Mouse (Mus musculus) forebrain, embryonic 16.5 days (tissue): ENCODE measurements at regions not wholly inside any gene's neighbourhood (a gene's known extent, or its start where the extent isn't known, plus 50 kb on each side); places are given as distances from the start of the nearest gene placed in this dataset.

Source experiments
- ATAC-seq: fragments of 200-750 bp; cut with Nextera tagmentation; 2 replicates; pipeline ENCODE4 v1.8.0; 2017; ENCODE audit warnings: mild to moderate bottlenecking, moderate library complexity
- H3K27ac ChIP-seq: fragments of 300-500 bp; sonication (generic); 2 replicates; pipeline ENCODE4 v1.5.1; 2014; ENCODE audit warnings: low read length, control low read depth
- H3K27me3 ChIP-seq: fragments of 300-500 bp; sonication (generic); replicated peaks from 2 replicates; pipeline ENCODE4 v1.6.1; 2014; ENCODE audit warnings: low read length; ENCODE audit not compliant: control insufficient read depth, insufficient read depth
- H3K36me3 ChIP-seq: fragments of 300-500 bp; sonication (generic); 2 replicates; pipeline ENCODE4 v1.6.1; 2014; ENCODE audit not compliant: control insufficient read depth, insufficient read depth
- H3K4me1 ChIP-seq: fragments of 300-500 bp; sonication (generic); replicated peaks from 2 replicates; pipeline ENCODE4 v1.6.1; 2014; ENCODE audit warnings: low read length; ENCODE audit not compliant: control insufficient read depth, insufficient read depth
- H3K4me2 ChIP-seq: fragments of 300-500 bp; sonication (generic); 2 replicates; pipeline ENCODE4 v1.6.1; 2014; ENCODE audit warnings: mild to moderate bottlenecking, low read length, control low read depth
- H3K4me3 ChIP-seq: fragments of 300-500 bp; sonication (generic); replicated peaks from 2 replicates; pipeline ENCODE4 v1.5.1; 2014; ENCODE audit warnings: mild to moderate bottlenecking, low read length, control low read depth
- H3K9ac ChIP-seq: fragments of 300-500 bp; sonication (generic); replicated peaks from 2 replicates; pipeline ENCODE4 v1.6.1; 2014; ENCODE audit warnings: low read depth, low read length, control low read depth
- H3K9me3 ChIP-seq: fragments of 300-500 bp; sonication (generic); 2 replicates; pipeline ENCODE4 v1.6.1; 2016; ENCODE audit warnings: low read length; ENCODE audit not compliant: control insufficient read depth
- WGBS: fragments of 180-500 bp; shearing (Covaris S2); extraction: QIAGEN DNeasy Blood & Tissue Kit; methylation state at CpG from one replicate; pipeline ENCODE4 v1.1.7; 2014; 5-methylcytosine and 5-hydroxymethylcytosine counted together

DNA sequence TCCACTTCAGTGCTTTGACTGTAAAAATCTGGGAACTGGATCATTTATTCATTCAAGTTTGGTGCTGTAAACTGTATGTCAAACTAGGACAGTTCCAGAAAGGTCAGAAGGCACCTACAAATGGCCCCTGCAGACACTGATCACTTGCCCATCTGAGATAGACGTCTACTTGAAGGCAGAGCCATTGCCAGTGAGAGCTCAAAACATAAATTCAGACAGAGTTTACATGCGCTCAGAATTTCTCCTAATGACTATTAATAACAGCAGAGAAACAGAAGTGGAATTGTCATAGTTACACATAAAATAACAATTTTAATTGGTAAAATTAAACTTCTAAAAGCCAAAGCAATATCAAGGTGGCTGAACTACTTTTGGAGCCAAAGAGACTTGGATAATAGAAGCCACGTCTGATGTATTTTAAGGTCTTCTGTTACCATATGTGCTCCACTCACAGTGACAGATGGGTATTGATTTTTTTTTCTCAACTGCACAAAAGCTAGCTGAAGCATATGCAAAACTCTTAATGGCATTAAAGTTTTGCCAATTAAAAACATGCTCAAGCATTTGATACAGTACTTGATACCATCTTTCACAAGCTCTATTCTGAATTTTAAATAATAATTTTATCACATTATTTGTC lies 401.8 kb downstream of the Nova1 start:
- no peak overlapping the region for H3K9ac ChIP-seq
- no peak overlapping the region for H3K4me3 ChIP-seq
- H3K4me2 ChIP-seq, result no peak overlapping the region
- no peak overlapping the region for H3K27ac ChIP-seq
- no peaks in the 10 kb centered on the region for H3K36me3 ChIP-seq
- no peaks in the 10 kb centered on the region for H3K9me3 ChIP-seq
- ATAC-seq, result peak; percentile 88
- 49% methylated on average over 3 of the region's 3 CpGs for WGBS
- H3K27me3 ChIP-seq, result no peaks in the 10 kb centered on the region
- H3K4me1 ChIP-seq, result peaks cover 3% of the 10 kb centered on the region

DNA sequence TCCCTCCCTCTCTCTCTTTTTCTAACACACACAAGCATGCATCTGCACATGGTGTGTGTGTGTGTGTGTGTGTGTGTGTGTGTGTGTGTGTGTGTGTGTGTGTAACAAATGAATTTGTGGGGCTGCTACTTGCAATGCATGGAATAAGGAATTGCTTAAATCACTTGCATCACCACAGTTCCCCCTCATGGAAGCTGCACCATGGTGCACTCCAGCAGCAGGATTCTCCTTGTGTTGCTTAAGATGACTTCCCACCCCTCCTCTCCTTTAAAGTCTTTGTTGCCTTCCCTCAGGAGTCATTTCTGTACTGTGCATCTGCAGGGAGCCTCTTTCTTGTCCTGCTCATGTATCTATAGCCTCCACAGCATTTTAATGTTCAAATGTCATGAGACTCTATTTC lies 402.5 kb downstream of the Nova1 start:
- peaks cover 3% of the 10 kb centered on the region for H3K4me1 ChIP-seq
- H3K4me3 ChIP-seq, result no peak overlapping the region
- no peaks in the 10 kb centered on the region for H3K9me3 ChIP-seq
- H3K9ac ChIP-seq, result no peak overlapping the region
- H3K27me3 ChIP-seq, result no peaks in the 10 kb centered on the region
- H3K27ac ChIP-seq, result no peak overlapping the region
- no peaks in the 10 kb centered on the region for H3K36me3 ChIP-seq
- no peak overlapping the region for H3K4me2 ChIP-seq
- ATAC-seq, result 0 out of 2 replicates have a peak, but pooled peaks have one; percentile 30

DNA sequence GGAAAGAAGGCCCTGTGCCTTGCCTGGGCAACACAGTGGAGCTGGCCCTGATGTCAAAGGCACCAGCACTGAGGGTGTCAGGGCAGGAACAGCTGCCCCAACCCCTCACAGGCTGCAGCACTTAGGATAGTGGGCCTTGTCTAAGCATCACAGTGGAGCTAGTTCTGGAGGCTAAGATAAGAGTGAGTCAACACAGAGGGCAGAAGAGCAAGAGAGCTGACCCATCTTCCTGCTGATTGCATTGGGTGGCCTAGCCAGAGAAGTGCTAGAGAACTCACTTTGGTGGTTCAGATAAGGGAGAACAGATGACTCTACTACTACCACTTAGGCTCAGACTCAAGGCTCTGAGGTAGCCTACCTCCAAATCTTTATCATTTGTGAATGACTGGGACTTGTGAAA lies 413.1 kb downstream of the Nova1 start:
- Histone ChIP-seq H3K4me3 (no peak overlapping the region), H3K4me1 (no peaks in the 10 kb centered on the region), H3K4me2 (no peak overlapping the region), H3K27me3 (no peaks in the 10 kb centered on the region; the same call in 1 of the 2 replicates), H3K36me3 (no peaks in the 10 kb centered on the region), H3K27ac (no peak overlapping the region), H3K9ac (no peak overlapping the region), H3K9me3 (no peaks in the 10 kb centered on the region)
- no peak for ATAC-seq

DNA sequence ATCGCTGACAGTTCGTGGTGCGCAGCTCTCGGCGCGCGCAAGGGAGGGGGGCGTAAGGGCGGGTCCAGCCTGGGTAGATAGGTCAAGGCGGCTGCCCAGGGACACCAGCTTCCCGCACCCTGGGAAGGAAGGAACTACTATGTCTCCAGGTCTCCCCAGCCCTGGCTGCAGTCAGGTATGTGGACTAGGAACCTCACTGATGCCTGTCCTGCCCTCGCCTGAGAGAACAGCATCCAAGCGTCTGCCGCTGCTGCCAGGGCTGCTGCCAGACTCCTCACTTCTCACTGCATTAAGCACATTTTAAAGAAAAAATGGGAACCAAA lies 419.1 kb downstream of the Nova1 start:
- H3K36me3 ChIP-seq, result no peaks in the 10 kb centered on the region
- H3K4me2 ChIP-seq, result peak overlapping the region; percentile 69
- ATAC-seq, result peak; percentile 84
- H3K4me1 ChIP-seq, result peaks cover 4% of the 10 kb centered on the region
- H3K27ac ChIP-seq, result peak overlapping the region; percentile 28; the same call in 1 of the 2 replicates
- H3K27me3 ChIP-seq, result no peaks in the 10 kb centered on the region; the same call in 1 of the 2 replicates
- no peaks in the 10 kb centered on the region for H3K9me3 ChIP-seq
- peak overlapping the region; percentile 65 for H3K4me3 ChIP-seq
- H3K9ac ChIP-seq, result peak overlapping the region; percentile 74
- WGBS, result under 1% methylated on average over 14 of the region's 14 CpGs

DNA sequence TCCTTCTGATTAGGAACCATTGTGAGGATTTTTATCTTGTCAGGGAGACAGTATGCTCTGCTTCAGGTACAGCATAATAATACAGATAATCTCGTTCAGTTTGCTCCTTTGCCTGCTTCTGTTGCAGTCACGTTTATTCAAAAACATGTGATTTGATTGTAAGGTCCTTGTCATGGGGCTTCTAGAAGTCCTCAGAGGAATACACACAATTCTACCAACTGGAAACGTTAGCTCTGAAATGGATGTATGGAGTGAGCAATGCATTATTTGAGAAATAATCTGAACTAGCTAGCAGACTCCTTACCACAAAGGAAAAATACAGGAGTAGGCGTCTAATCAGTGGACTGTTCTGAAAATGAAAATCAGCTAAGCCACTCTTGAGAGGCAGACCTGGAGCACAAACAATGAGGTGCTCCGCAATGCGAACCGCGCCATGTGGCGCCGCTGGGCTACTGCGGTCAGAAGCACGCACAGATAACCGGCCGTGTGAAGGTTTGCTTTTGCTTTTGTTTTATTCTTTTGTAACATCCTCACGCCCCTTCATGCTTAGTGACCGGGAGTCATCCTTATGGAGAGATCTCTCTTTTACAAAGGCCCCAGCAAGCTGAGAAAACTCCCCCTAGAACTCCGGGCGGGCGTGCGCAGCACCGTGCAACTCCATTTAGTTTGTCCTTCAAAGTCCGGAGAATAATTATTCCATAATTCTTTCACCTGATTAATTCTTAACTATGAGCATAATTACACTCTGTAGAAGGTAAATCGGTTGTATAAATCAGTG lies 419.7 kb downstream of the Nova1 start:
- 1% methylated on average over 23 of the region's 23 CpGs for WGBS
- peak; percentile 87 for ATAC-seq
- Histone ChIP-seq H3K4me2 (peak overlapping the region; percentile 69), H3K4me3 (peak overlapping the region; percentile 65), H3K9me3 (no peaks in the 10 kb centered on the region), H3K4me1 (peaks cover 4% of the 10 kb centered on the region), H3K27ac (peak overlapping the region; percentile 41; the same call in 1 of the 2 replicates), H3K27me3 (no peaks in the 10 kb centered on the region; the same call in 1 of the 2 replicates), H3K36me3 (no peaks in the 10 kb centered on the region), H3K9ac (peak overlapping the region; percentile 74)

DNA sequence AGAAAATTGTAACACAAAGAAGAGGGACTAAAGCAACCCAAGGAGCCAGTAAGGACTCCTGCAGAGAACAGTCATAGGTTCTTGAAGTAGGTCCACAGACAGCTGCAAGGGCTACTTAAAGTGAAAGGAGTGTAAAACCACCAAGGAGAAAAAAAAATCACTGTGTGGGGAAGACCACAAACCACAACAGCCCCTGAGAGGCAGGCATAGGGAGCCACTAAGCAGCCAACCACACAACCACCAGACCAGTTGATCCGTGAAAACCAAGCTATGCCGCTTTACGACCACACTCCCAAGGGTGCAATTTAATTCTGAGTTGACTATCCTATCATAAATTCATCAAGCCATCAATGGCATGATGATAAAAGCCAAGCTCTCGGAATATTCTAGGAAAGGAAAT lies 423.5 kb downstream of the Nova1 start:
- Histone ChIP-seq H3K4me3 (no peak overlapping the region), H3K4me1 (peaks cover 4% of the 10 kb centered on the region), H3K4me2 (no peak overlapping the region), H3K27me3 (no peaks in the 10 kb centered on the region), H3K27ac (no peak overlapping the region), H3K9ac (no peak overlapping the region), H3K36me3 (no peaks in the 10 kb centered on the region), H3K9me3 (no peaks in the 10 kb centered on the region)
- 88% methylated on average over 4 of the region's 4 CpGs for WGBS
- ATAC-seq, result no peak

DNA sequence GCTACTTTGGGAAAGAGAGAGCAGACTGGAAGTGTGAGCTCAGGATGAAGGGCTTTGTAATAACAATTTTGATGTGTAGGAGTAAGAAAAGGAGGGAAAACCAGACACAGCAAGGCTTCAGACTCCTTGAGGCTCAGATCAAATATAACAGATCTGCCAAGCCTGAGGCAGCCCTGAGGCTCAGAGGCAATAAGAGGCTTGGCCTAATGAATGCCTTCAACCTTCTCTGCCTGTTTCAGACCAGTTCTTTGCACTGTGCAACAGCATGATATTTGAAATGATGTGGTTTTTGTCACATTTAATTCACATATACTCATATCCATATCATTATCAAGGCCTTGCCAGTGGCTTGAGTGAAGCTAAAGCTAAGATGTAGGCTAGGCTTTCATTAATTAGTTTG lies 425.0 kb downstream of the Nova1 start:
- Histone ChIP-seq H3K4me1 (no peaks in the 10 kb centered on the region), H3K36me3 (no peaks in the 10 kb centered on the region), H3K27me3 (no peaks in the 10 kb centered on the region), H3K9me3 (no peaks in the 10 kb centered on the region), H3K27ac (no peak overlapping the region), H3K9ac (no peak overlapping the region), H3K4me3 (no peak overlapping the region), H3K4me2 (no peak overlapping the region)
- no peak for ATAC-seq

DNA sequence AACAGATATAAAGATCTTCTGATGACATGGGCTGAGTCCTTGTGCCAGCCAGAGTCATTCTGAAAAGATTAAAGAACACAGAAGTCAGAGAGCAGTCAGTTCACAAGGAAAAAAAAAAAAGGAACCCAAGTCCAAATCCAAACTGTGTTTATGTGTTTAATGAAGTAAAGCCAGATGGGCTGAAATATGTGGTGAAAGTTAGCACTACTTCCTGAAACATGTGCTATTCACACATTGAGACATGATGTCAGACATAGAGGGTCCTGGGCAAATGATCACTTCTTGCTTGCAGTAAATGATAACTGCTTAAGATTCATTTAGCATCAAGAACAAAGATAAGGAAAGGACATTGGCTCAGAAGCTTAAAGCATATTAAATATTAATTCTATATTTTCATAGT lies 439.8 kb downstream of the Nova1 start:
- ATAC-seq, result 0 out of 2 replicates have a peak, but pooled peaks have one; percentile 36

DNA sequence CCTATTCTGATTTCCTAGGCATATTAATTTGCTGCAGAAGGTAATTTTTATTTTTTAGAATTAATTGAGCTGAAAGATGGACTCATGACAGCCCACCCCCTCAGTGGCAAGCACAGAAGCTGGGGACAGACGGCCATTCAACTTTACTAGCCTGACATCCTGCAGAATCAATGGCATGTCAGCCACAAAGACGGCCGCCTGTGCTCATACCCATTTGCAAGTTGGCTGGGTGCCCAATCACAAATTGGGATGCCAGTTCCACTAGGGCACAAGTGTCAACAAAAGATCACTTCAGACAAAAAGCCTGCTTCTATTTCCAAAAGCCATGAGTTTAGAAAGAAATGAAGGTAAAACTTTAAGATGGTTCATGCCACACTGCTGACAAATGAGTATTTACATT lies 447.0 kb downstream of the Nova1 start:
- H3K36me3 ChIP-seq, result no peaks in the 10 kb centered on the region
- H3K4me2 ChIP-seq, result no peak overlapping the region
- 6% methylated on average over 3 of the region's 3 CpGs for WGBS
- peaks cover 8% of the 10 kb centered on the region for H3K4me1 ChIP-seq
- peak; percentile 92 for ATAC-seq
- no peak overlapping the region for H3K27ac ChIP-seq
- H3K9ac ChIP-seq, result no peak overlapping the region
- H3K27me3 ChIP-seq, result no peaks in the 10 kb centered on the region
- no peak overlapping the region for H3K4me3 ChIP-seq
- no peaks in the 10 kb centered on the region for H3K9me3 ChIP-seq

More for the DNA sequence above, 439.8 kb downstream of the Nova1 start:
- Histone ChIP-seq H3K9ac (no peak overlapping the region), H3K4me2 (no peak overlapping the region), H3K4me1 (no peaks in the 10 kb centered on the region), H3K36me3 (no peaks in the 10 kb centered on the region), H3K27ac (no peak overlapping the region), H3K4me3 (no peak overlapping the region), H3K9me3 (no peaks in the 10 kb centered on the region), H3K27me3 (no peaks in the 10 kb centered on the region)
